Mouse (Mus musculus) embryo, embryonic 11.5 days (tissue): Measurements from ENCODE around the gene Tjp2.

ENCODE experiments used
- DNase-seq: peaks from one replicate; pipeline ENCODE4 v3.0.0-alpha.2; 2012; ENCODE audit warnings: low read depth, low spot score

The Tjp2 gene

DNA sequence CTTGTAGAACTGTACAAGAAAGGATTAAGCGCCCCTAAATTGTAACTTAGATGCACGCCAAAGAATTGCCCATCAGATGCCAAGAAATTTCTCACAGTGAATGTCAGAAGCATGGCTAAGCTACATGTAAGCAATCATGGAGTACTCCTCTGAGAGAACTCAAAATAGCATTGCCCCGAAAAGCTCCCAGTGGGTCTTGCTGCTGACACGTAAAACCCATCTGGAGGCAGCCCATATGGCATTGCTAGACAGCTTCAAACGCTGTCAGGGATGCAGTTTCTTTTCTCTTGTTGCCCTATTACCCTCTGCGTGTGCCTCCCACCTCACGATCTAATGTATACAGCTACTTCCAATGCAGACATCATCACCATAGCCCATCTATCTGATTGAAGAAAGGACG lies 166.0 kb downstream of the Tjp2 start:
- no peak for DNase-seq

DNA sequence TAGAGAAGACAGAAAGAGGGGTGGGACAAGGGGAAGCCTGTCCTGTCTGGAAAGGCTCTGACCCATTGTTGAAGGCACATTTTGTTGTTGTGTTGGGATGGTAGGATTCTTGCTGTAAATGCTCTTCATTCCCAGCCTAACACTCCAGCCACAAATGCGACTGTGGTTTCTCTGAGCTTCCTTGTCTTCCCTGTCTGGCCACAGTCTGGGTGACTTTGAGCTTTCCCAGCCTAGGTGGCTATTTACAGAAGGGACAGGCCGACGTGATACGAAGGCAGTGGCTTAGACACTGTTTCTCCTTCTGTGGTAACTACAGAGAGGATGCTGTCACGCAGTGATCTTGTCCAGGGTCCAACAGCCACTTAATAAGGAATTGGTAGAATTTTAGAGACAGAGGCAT lies 166.8 kb downstream of the Tjp2 start:
- DNase-seq = no peak

DNA sequence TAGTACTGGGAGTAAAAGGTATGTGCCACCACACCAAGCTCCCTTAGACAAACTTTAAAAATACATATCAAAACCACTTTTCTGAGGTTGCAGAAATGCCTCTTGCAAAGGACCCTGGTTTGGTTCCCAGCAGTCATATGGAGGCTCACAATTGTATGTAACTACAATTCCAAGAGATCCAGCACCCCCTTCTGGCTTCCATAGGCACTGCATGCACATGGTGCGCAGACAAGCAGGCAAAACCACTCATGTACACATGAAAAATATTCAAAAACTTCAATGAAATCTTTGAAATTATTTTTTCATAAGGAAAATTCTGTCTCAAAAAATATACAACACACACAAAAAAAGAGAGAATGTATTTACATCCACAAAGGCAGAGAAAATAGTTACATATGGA lies 167.9 kb downstream of the Tjp2 start:
- DNase-seq = no peak

DNA sequence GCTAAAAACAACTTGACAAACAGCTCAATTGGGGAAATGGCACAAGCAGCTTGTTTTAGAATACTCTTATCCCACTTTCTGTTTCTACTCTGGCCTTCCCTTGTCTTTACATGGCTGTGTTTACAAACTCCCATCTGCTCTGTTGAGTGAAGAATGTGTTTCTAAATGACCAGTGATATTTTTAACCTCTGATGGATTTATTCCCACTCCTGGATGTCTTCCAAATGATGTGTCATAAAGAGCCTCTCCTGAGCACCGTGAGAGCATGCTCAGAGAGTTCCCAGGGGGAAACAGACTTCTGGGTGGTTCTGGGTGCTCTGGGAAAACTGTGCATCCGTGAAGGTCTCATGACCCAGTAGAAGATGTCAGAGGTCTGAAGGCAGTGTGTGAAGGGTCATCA lies 169.9 kb downstream of the Tjp2 start:
- DNase-seq = no peak

DNA sequence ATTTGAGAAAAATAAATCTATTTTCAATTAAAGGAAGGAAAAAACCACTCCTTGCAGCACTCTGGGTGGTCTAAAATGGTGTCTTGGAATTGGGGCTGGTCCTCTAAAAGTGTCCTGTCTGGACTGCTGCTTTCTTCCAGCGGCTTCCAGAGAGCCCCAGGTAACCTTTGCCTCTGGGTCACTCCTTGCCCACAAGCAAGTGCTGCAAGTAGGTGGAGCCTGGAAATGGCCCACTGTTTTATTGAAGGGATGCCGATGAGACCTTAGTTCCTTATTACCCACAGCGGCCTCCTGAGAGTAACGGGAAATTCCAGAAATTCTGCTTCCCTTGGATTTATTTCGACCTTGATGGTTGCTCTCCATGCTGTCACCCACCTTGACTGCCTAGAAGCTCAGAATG lies 170.6 kb downstream of the Tjp2 start:
- DNase-seq = no peak

DNA sequence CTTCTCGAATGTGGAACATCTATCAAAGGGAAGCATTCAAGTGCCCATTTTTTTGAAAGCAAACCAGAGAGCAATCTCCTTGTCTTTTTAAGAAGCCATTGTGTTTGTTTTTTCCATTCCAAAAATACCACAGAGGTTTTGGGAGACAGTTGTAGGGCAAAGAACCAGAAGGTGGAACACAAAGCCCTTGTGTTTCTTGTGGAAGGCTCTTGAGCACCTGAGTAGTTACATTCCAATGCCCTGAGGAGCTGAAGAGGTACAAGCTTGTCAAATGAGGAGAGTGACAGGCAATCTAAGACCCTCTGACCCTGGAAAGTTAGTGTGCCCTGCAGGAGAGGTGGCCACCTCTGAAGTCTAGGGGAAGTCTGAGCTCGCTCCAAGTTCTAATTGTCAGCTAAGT lies 174.3 kb downstream of the Tjp2 start:
- DNase-seq = no peak

DNA sequence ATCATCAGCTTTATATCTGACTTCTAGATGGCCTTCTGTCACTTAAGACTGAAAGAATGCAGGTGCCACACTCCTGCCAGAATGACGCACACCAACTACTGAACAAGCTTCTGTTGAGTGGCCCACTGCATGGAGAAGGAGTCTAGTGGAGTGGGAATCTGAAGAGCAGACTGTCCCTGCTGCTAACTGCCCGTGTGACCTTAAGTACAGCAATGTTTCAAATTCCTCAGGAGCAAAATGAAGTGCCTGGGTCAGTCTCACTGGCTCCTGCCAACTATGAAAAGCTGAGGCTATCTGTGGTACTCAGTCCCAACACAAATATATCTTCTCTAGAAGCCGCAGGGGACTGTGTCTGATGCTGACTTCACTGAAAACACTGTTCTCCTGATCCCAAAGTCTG lies 175.5 kb downstream of the Tjp2 start:
- no peak for DNase-seq

DNA sequence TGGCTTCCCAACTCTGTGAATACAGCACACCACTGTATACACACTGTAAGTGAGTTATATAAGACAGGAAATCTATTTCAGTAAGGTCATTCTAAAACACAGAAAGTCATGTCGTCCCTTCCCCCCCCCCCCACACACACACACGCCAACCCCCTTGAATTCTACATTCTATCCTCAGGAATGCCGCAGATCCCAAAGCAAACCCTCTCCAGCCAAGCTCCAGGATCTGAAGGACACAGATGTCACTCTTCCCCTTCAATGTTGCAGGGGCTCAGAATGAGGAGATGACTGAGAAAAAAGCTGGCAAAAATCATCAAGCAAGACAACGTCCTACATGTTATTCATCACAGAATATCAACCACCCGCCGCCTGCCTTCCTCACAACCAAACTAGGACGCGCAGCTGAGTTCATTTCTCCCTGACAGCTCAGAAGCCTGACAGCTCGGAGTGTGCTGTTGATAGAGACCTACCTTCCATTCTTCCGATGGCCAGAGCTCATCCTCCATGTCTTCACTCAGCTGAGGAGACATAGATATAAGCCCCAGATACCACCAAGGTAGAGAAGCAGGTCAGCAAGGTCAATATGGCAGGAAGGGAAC lies 178.3 kb downstream of the Tjp2 start:
- DNase-seq = no peak
